Mouse (Mus musculus): ENCODE measurements around the gene Pknox1. TPM values are rescaled to one million over a fixed set of nuclear protein-coding genes. Genes with fewer than 3 reads are reported as not detected.
"Not testable (repeated sequence)": the region's sequence is repeated elsewhere in the genome, so short reads cannot be mapped to it uniquely, and the experiment has no call there.

The Pknox1 gene
- polyA plus RNA-seq (2015; fragmentation: Nextera tagmentation; extraction: Ambion mirVana) = 41.6 and 42.4 TPM in 2 replicates

GRCm38 (mm10) chr17:31564015-31564857, at the start of gene Pknox1:
Pknox1 (plus strand) TSS chr17:31564734.
- Histone ChIP-seq H3K4me1 (peaks cover 31% of the 10 kb centered on the region), H3K4me2 (peak within 1 kb of the TSS; percentile 80), H3K27ac (peak within 1 kb of the TSS; percentile 98), H3K27me3 (no peaks in the 10 kb centered on the region), H3K9me3 (no peaks in the 10 kb centered on the region), H3K4me3 (peak within 1 kb of the TSS; percentile 94), H3K36me3 (no peaks in the 10 kb centered on the region), H3K9ac (peak within 1 kb of the TSS; percentile 94)
- WGBS = under 1% methylated on average over 30 of the region's 72 CpGs
- ATAC-seq (ENCODE audit: borderline replicate concordance, extremely low read depth, low FRiP score, low TSS enrichment) = peak; percentile 96

- Histone ChIP-seq H3K27me3 (no peaks in the 10 kb centered on the region), H3K4me1 (peaks cover 12% of the 10 kb centered on the region), H3K36me3 (peaks cover 9% of the 10 kb centered on the region; the same call in 1 of the 2 replicates), H3K4me3 (peak overlapping the region; percentile 79), H3K9me3 (no peaks in the 10 kb centered on the region), H3K27ac (peak overlapping the region; percentile 32; the same call in 1 of the 2 replicates), H3K4me2 (peak overlapping the region; percentile 72), H3K9ac (no peak overlapping the region)
- no peak for ATAC-seq (ENCODE audit: borderline replicate concordance, extremely low read depth, low FRiP score, low TSS enrichment)
- WGBS = 3% methylated on average over 7 of the region's 7 CpGs
Observed at GRCm38 (mm10) chr17:31519344-31519945, 45.1 kb upstream of the Pknox1 start.

- Histone ChIP-seq H3K9me3 (no peaks in the 10 kb centered on the region), H3K4me3 (peak within 1 kb of the TSS; percentile 79), H3K4me1 (peaks cover 12% of the 10 kb centered on the region), H3K4me2 (peak within 1 kb of the TSS; percentile 72), H3K9ac (peak within 1 kb of the TSS; percentile 70), H3K36me3 (peaks cover 9% of the 10 kb centered on the region; the same call in 1 of the 2 replicates), H3K27me3 (no peaks in the 10 kb centered on the region), H3K27ac (peak within 1 kb of the TSS; percentile 78)
- 1% methylated on average over 45 of the region's 45 CpGs for WGBS
- ATAC-seq (ENCODE audit: borderline replicate concordance, extremely low read depth, low FRiP score, low TSS enrichment) = peak; percentile 98
Observed at GRCm38 (mm10) chr17:31519946-31520838, 44.3 kb upstream of the Pknox1 start, which contains the start of the genes Wdr4 and Ndufv3. Wdr4 (minus strand) TSS chr17:31519980. Ndufv3 (plus strand) TSS chr17:31520115.

GRCm38 (mm10) chr17:31520895-31521294, 43.6 kb upstream of the Pknox1 start:
- Histone ChIP-seq H3K36me3 (peaks cover 9% of the 10 kb centered on the region; the same call in 1 of the 2 replicates), H3K4me2 (peak overlapping the region; percentile 72), H3K4me3 (peak overlapping the region; percentile 79), H3K4me1 (peaks cover 12% of the 10 kb centered on the region), H3K27me3 (no peaks in the 10 kb centered on the region), H3K9ac (peak overlapping the region; percentile 70; the same call in 1 of the 2 replicates), H3K9me3 (no peaks in the 10 kb centered on the region), H3K27ac (peak overlapping the region; percentile 78)
- 15% methylated on average over 3 of the region's 3 CpGs for WGBS
- ATAC-seq (ENCODE audit: borderline replicate concordance, extremely low read depth, low FRiP score, low TSS enrichment) = no peak

GRCm38 (mm10) chr17:31521948-31522347, 42.6 kb upstream of the Pknox1 start:
- H3K27me3 ChIP-seq = no peaks in the 10 kb centered on the region
- WGBS = 82% methylated on average over 6 of the region's 6 CpGs
- no peak overlapping the region for H3K4me2 ChIP-seq
- H3K9ac ChIP-seq = no peak overlapping the region
- no peak overlapping the region for H3K27ac ChIP-seq
- H3K9me3 ChIP-seq = no peaks in the 10 kb centered on the region
- peaks cover 12% of the 10 kb centered on the region for H3K4me1 ChIP-seq
- no peak for ATAC-seq (ENCODE audit: borderline replicate concordance, extremely low read depth, low FRiP score, low TSS enrichment)
- peaks cover 13% of the 10 kb centered on the region for H3K36me3 ChIP-seq
- H3K4me3 ChIP-seq = no peak overlapping the region

- ATAC-seq (ENCODE audit: borderline replicate concordance, extremely low read depth, low FRiP score, low TSS enrichment) = no peak
- Histone ChIP-seq H3K27ac (no peak overlapping the region), H3K4me2 (no peak overlapping the region), H3K9ac (no peak overlapping the region), H3K27me3 (no peaks in the 10 kb centered on the region), H3K36me3 (peaks cover 40% of the 10 kb centered on the region), H3K4me1 (peaks cover 12% of the 10 kb centered on the region), H3K4me3 (no peak overlapping the region), H3K9me3 (no peaks in the 10 kb centered on the region)
- 72% methylated on average over 4 of the region's 4 CpGs for WGBS
Observed at GRCm38 (mm10) chr17:31525114-31525513, 39.4 kb upstream of the Pknox1 start.

GRCm38 (mm10) chr17:31525816-31526215, 38.7 kb upstream of the Pknox1 start:
- no peak for ATAC-seq (ENCODE audit: borderline replicate concordance, extremely low read depth, low FRiP score, low TSS enrichment)
- 98% methylated on average over 3 of the region's 3 CpGs for WGBS
- Histone ChIP-seq H3K4me1 (peaks cover 12% of the 10 kb centered on the region), H3K9ac (no peak overlapping the region), H3K36me3 (peaks cover 44% of the 10 kb centered on the region), H3K4me2 (no peak overlapping the region), H3K9me3 (no peaks in the 10 kb centered on the region), H3K4me3 (no peak overlapping the region), H3K27ac (no peak overlapping the region), H3K27me3 (no peaks in the 10 kb centered on the region)

- WGBS = 33% methylated on average over 15 of the region's 15 CpGs
- Histone ChIP-seq H3K36me3 (peaks cover 50% of the 10 kb centered on the region), H3K9me3 (no peaks in the 10 kb centered on the region), H3K4me2 (peak overlapping the region; percentile 26; the same call in 1 of the 2 replicates), H3K27ac (no peak overlapping the region), H3K4me1 (no peaks in the 10 kb centered on the region), H3K4me3 (no peak overlapping the region), H3K27me3 (no peaks in the 10 kb centered on the region), H3K9ac (no peak overlapping the region)
- no peak for ATAC-seq (ENCODE audit: borderline replicate concordance, extremely low read depth, low FRiP score, low TSS enrichment)
Observed at GRCm38 (mm10) chr17:31529314-31529713, 35.2 kb upstream of the Pknox1 start.

GRCm38 (mm10) chr17:31531441-31532158, 32.9 kb upstream of the Pknox1 start:
- peaks cover 49% of the 10 kb centered on the region for H3K36me3 ChIP-seq
- 80% methylated on average over 14 of the region's 14 CpGs for WGBS
- H3K27ac ChIP-seq = no peak overlapping the region
- no peak overlapping the region for H3K9ac ChIP-seq
- H3K4me3 ChIP-seq = no peak overlapping the region
- H3K4me1 ChIP-seq = peaks cover 11% of the 10 kb centered on the region
- H3K4me2 ChIP-seq = no peak overlapping the region
- H3K9me3 ChIP-seq = no peaks in the 10 kb centered on the region
- no peaks in the 10 kb centered on the region for H3K27me3 ChIP-seq
- no peak for ATAC-seq (ENCODE audit: borderline replicate concordance, extremely low read depth, low FRiP score, low TSS enrichment)

GRCm38 (mm10) chr17:31532331-31532730, 32.2 kb upstream of the Pknox1 start:
- H3K4me2 ChIP-seq; ATAC-seq (ENCODE audit: borderline replicate concordance, extremely low read depth, low FRiP score, low TSS enrichment): not testable (repeated sequence)
- WGBS = 87% methylated on average over 4 of the region's 4 CpGs

GRCm38 (mm10) chr17:31535358-31535757, 29.2 kb upstream of the Pknox1 start:
- H3K4me3 ChIP-seq = no peak overlapping the region
- H3K9me3 ChIP-seq = no peaks in the 10 kb centered on the region
- ATAC-seq (ENCODE audit: borderline replicate concordance, extremely low read depth, low FRiP score, low TSS enrichment) = peak; percentile 50
- peak overlapping the region; percentile 77 for H3K27ac ChIP-seq
- no peaks in the 10 kb centered on the region for H3K27me3 ChIP-seq
- H3K4me2 ChIP-seq = no peak overlapping the region
- WGBS = 62% methylated on average over 4 of the region's 4 CpGs
- H3K9ac ChIP-seq = no peak overlapping the region
- peaks cover 11% of the 10 kb centered on the region for H3K4me1 ChIP-seq
- H3K36me3 ChIP-seq = peaks cover 19% of the 10 kb centered on the region

More at GRCm38 (mm10) chr17:31532331-31532730, 32.2 kb upstream of the Pknox1 start:
- not testable (repeated sequence) for H3K4me3 ChIP-seq, H3K9ac ChIP-seq, H3K27ac ChIP-seq, H3K9me3 ChIP-seq, H3K27me3 ChIP-seq
- Histone ChIP-seq H3K4me1 (peaks cover 11% of the 10 kb centered on the region), H3K36me3 (peaks cover 42% of the 10 kb centered on the region)
